Comparison of ENCODE assay signal across 15 mouse cellular contexts in genomic region chr11:77934568-77935311, GRCm38 (mm10). TPM values are rescaled to one million over a fixed set of nuclear protein-coding genes. Genes with fewer than 3 reads are reported as not detected.
DNase-seq lines count a peak whose midpoint lies in the region; ATAC-seq and TF ChIP-seq lines count a peak whose summit lies in the region.
"Had no signal": no experiment of that assay in that cellular context is flagged by ENCODE, and none has a peak within 500 bp of the region (broad histone marks: within the 10 kb centered on the region; RNA-seq: fewer than 3 reads in every experiment).

No protein-coding gene starts in this region.

- H3K4me1 ChIP-seq in cerebellum, adult 2 months (ENCODE audit: control insufficient read depth, insufficient read depth, low read length), result peaks cover 42% of the 10 kb centered on the region
- H3K4me1 ChIP-seq in forebrain, embryonic 16.5 days (replicated peaks; ENCODE audit: control insufficient read depth, insufficient read depth, low read length), result peaks cover 72% of the 10 kb centered on the region
- peaks cover 64% of the 10 kb centered on the region for H3K4me1 ChIP-seq in midbrain, embryonic 14.5 days (ENCODE audit: control insufficient read depth, insufficient read depth, low read length)
- H3K4me1 ChIP-seq in limb, embryonic 10.5 days, result peaks cover 26% of the 10 kb centered on the region

- 76% methylated on average over 5 of the region's 5 CpGs for WGBS in cerebellum, adult 2 months
- 38% methylated on average over 5 of the region's 5 CpGs for WGBS in forebrain, embryonic 16.5 days
- 51% methylated on average over 5 of the region's 5 CpGs for WGBS in midbrain, embryonic 14.5 days
- WGBS in limb, embryonic 10.5 days, result 57% methylated on average over 5 of the region's 5 CpGs

- no peaks in the 10 kb centered on the region for H3K9me3 ChIP-seq in forebrain, embryonic 16.5 days (ENCODE audit: control insufficient read depth, low read length)
- H3K9me3 ChIP-seq in midbrain, embryonic 14.5 days (ENCODE audit: control insufficient read depth, low read length), result no peaks in the 10 kb centered on the region
- no peaks in the 10 kb centered on the region for H3K9me3 ChIP-seq in limb, embryonic 10.5 days (replicated peaks)
- H3K9me3 ChIP-seq: embryonic facial prominence, embryonic 13.5 days; heart, embryonic 12.5 days; lung, embryonic 15.5 days had no signal

- DNase-seq in cerebellum, adult 11 months, result peak; percentile 63
- no peak for DNase-seq in cerebellum, postnatal 4 days (ENCODE audit: low spot score in 2 of 2)
- peak; percentile 55 to 77 for DNase-seq in cerebellum, adult 2 months
- DNase-seq in midbrain, embryonic 14.5 days, result no peak
- no peak for DNase-seq in limb, embryonic 10.5 days (ENCODE audit: low spot score)
- DNase-seq in kidney, adult 9 months, result no peak
- DNase-seq in urinary bladder, postnatal 36 days (ENCODE audit: low spot score in 2 of 2), result no peak
- DNase-seq: adrenal gland, adult 2 months; gastrocnemius, postnatal 25 days had no signal

- H3K4me3 ChIP-seq in cerebellum, adult 2 months (replicated peaks; ENCODE audit: insufficient read depth, low read depth, low read length), result no peak overlapping the region
- H3K4me3 ChIP-seq in forebrain, embryonic 16.5 days (replicated peaks; ENCODE audit: low read length), result peak overlapping the region; percentile 94
- H3K4me3 ChIP-seq in midbrain, embryonic 14.5 days (replicated peaks; ENCODE audit: low read depth, low read length), result peak overlapping the region; percentile 84
- H3K4me3 ChIP-seq in limb, embryonic 10.5 days, result no peak overlapping the region
- H3K4me3 ChIP-seq: embryonic facial prominence, embryonic 13.5 days; heart, embryonic 12.5 days; lung, embryonic 15.5 days had no signal

- H3K36me3 ChIP-seq in forebrain, embryonic 16.5 days (ENCODE audit: control insufficient read depth, insufficient read depth), result no peaks in the 10 kb centered on the region
- H3K36me3 ChIP-seq in midbrain, embryonic 14.5 days (ENCODE audit: control insufficient read depth, insufficient read depth, low read length), result no peaks in the 10 kb centered on the region
- no peaks in the 10 kb centered on the region for H3K36me3 ChIP-seq in limb, embryonic 10.5 days
- H3K36me3 ChIP-seq: embryonic facial prominence, embryonic 13.5 days; heart, embryonic 12.5 days; lung, embryonic 15.5 days had no signal

- peak overlapping the region; percentile 84 for H3K4me2 ChIP-seq in forebrain, embryonic 16.5 days (ENCODE audit: low read length)
- H3K4me2 ChIP-seq in midbrain, embryonic 14.5 days (ENCODE audit: low read length), result peak overlapping the region; percentile 87
- H3K4me2 ChIP-seq: embryonic facial prominence, embryonic 13.5 days; heart, embryonic 12.5 days; liver, embryonic 11.5 days; lung, embryonic 15.5 days had no signal

- no peaks in the 10 kb centered on the region for H3K27me3 ChIP-seq in cerebellum, adult 2 months (ENCODE audit: control insufficient read depth, insufficient read depth, low read length)
- H3K27me3 ChIP-seq in forebrain, embryonic 16.5 days (replicated peaks; ENCODE audit: control insufficient read depth, insufficient read depth, low read length), result no peaks in the 10 kb centered on the region
- H3K27me3 ChIP-seq in midbrain, embryonic 14.5 days (ENCODE audit: control insufficient read depth, insufficient read depth, low read length), result peaks cover 20% of the 10 kb centered on the region
- peaks cover 100% of the 10 kb centered on the region for H3K27me3 ChIP-seq in limb, embryonic 10.5 days (ENCODE audit: low read depth, poor library complexity, severe bottlenecking)

- ATAC-seq in forebrain, embryonic 16.5 days, result no peak
- ATAC-seq in midbrain, embryonic 14.5 days (ENCODE audit: low FRiP score, low TSS enrichment), result no peak

- H3K27ac ChIP-seq in cerebellum, adult 2 months (ENCODE audit: insufficient read depth, low read length), result no peak overlapping the region
- H3K27ac ChIP-seq in forebrain, embryonic 16.5 days (ENCODE audit: low read length), result peak overlapping the region; percentile 95
- 0 out of 2 replicates have a peak overlapping the region, but pooled peaks have one; percentile 22 for H3K27ac ChIP-seq in midbrain, embryonic 14.5 days (replicated peaks; ENCODE audit: low read depth, low read length)
- H3K27ac ChIP-seq in limb, embryonic 10.5 days, result no peak overlapping the region
- H3K27ac ChIP-seq: embryonic facial prominence, embryonic 13.5 days; kidney, postnatal 0 days; lung, embryonic 15.5 days had no signal

- no peak for TF ChIP-seq CTCF in cerebellum, adult 2 months (IDR thresholded peaks at IDR 0.05; ENCODE audit: borderline replicate concordance, insufficient read depth, low read depth, low read length)

- peak overlapping the region; percentile 96 for H3K9ac ChIP-seq in forebrain, embryonic 16.5 days (replicated peaks; ENCODE audit: low read depth, low read length)
- H3K9ac ChIP-seq in midbrain, embryonic 14.5 days (replicated peaks; ENCODE audit: low read length), result peak overlapping the region; percentile 92; the same call in 1 of the 2 replicates
- H3K9ac ChIP-seq: embryonic facial prominence, embryonic 13.5 days; heart, embryonic 12.5 days; lung, embryonic 15.5 days had no signal

- TF ChIP-seq POLR2A in cerebellum, adult 2 months (IDR thresholded peaks at IDR 0.05; ENCODE audit: borderline replicate concordance, insufficient read depth, low read length), result no peak

RNA-seq across cellular contexts. Expression of gene Sez6, which starts 4.1 kb away (rescaled TPM):
- 71.0 and 76.9 TPM in 2 replicates for polyA plus RNA-seq in cerebellum, adult 2 months (2012; rRNA removed)
- 257 and 284 TPM in 2 replicates for polyA plus RNA-seq in forebrain, embryonic 16.5 days (2015; fragmentation: Nextera tagmentation; extraction: Ambion mirVana)
- 121 and 124 TPM in 2 replicates for polyA plus RNA-seq in midbrain, embryonic 14.5 days (2014; fragmentation: Nextera tagmentation; extraction: Ambion mirVana)
- 0.11 and 0.14 TPM in 2 replicates for polyA plus RNA-seq in limb, embryonic 10.5 days (2016; fragmentation: Nextera tagmentation; extraction: Ambion mirVana)

RNA-seq across cellular contexts. Expression of gene Pipox, which starts 40.8 kb away (rescaled TPM):
- 6.8 and 9.0 TPM in 2 replicates for polyA plus RNA-seq in cerebellum, adult 2 months (2012; rRNA removed)
- 8.6 and 12.6 TPM in 2 replicates for polyA plus RNA-seq in forebrain, embryonic 16.5 days (2015; fragmentation: Nextera tagmentation; extraction: Ambion mirVana)
- polyA plus RNA-seq in midbrain, embryonic 14.5 days (2014; fragmentation: Nextera tagmentation; extraction: Ambion mirVana), result 4.0 and 4.2 TPM in 2 replicates
- 0.34 and 0.48 TPM in 2 replicates for polyA plus RNA-seq in limb, embryonic 10.5 days (2016; fragmentation: Nextera tagmentation; extraction: Ambion mirVana)

RNA-seq across cellular contexts. Expression of gene Phf12, which starts 47.8 kb away (rescaled TPM):
- 50.1 and 51.9 TPM in 2 replicates for polyA plus RNA-seq in cerebellum, adult 2 months (2012; rRNA removed)
- 20.6 and 23.0 TPM in 2 replicates for polyA plus RNA-seq in forebrain, embryonic 16.5 days (2015; fragmentation: Nextera tagmentation; extraction: Ambion mirVana)
- 18.5 and 20.3 TPM in 2 replicates for polyA plus RNA-seq in midbrain, embryonic 14.5 days (2014; fragmentation: Nextera tagmentation; extraction: Ambion mirVana)
- polyA plus RNA-seq in limb, embryonic 10.5 days (2016; fragmentation: Nextera tagmentation; extraction: Ambion mirVana), result 21.0 and 23.1 TPM in 2 replicates

Comparison
In these comparisons a context has a peak if more than half of its experiments do, and no peak if none do; other contexts are left out.
1. DNase-seq: peak in cerebellum, adult 11 months (single experiment) and cerebellum, adult 2 months (2 of 2); none in cerebellum, postnatal 4 days (0 of 2), midbrain, embryonic 14.5 days (single experiment), limb, embryonic 10.5 days (single experiment), kidney, adult 9 months (single experiment) and urinary bladder, postnatal 36 days (0 of 2).
2. H3K27ac ChIP-seq: peak in forebrain, embryonic 16.5 days (single experiment) and midbrain, embryonic 14.5 days (single experiment); none in cerebellum, adult 2 months (single experiment) and limb, embryonic 10.5 days (single experiment).
3. H3K4me3 ChIP-seq: peak in forebrain, embryonic 16.5 days (single experiment) and midbrain, embryonic 14.5 days (single experiment); none in cerebellum, adult 2 months (single experiment) and limb, embryonic 10.5 days (single experiment).
4. RNA of gene Sez6, which starts 4.1 kb away (polyA plus RNA-seq): 257 to 284 TPM in forebrain, embryonic 16.5 days, 121 to 124 TPM in midbrain, embryonic 14.5 days and 71.0 to 76.9 TPM in cerebellum, adult 2 months; 0.11 to 0.14 TPM in limb, embryonic 10.5 days; every median in the first group is over 10 times any median in the second.